Mouse (Mus musculus): ENCODE results near the gene Eif1ad.

DNA sequence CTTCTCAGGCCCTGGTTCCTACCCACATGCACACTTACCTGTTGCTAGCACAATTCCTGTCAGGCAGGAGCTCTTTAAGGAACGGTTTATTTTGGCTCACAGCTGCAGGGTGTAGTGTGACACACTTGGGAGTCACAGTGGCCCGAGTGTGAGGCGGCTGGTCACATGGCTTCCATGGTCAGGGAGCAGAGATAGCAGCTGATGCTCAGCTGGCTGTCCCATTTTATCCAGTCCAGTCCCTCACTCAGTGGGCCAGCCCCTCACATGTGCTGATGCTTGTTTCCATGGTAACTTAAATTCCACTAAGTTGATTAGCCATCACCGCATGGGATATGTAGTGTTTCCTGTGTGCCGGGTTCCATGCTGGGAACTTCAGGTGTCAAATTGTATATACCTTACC, 45.4 kb downstream of the Eif1ad start:
- no peak for TF ChIP-seq GATA1 (IDR thresholded peaks at IDR 0.05; ENCODE audit: borderline replicate concordance, low read length)
- no peak for TF ChIP-seq FLI1 (IDR thresholded peaks at IDR 0.05; ENCODE audit: low read length)
